Mouse (Mus musculus): ENCODE data around the gene Elp5. TPM values are rescaled to one million over a fixed set of nuclear protein-coding genes. Genes with fewer than 3 reads are reported as not detected.

The Elp5 gene
- total RNA-seq, 2 experiments from 2014 or later = 33.0 to 45.2 TPM

DNA sequence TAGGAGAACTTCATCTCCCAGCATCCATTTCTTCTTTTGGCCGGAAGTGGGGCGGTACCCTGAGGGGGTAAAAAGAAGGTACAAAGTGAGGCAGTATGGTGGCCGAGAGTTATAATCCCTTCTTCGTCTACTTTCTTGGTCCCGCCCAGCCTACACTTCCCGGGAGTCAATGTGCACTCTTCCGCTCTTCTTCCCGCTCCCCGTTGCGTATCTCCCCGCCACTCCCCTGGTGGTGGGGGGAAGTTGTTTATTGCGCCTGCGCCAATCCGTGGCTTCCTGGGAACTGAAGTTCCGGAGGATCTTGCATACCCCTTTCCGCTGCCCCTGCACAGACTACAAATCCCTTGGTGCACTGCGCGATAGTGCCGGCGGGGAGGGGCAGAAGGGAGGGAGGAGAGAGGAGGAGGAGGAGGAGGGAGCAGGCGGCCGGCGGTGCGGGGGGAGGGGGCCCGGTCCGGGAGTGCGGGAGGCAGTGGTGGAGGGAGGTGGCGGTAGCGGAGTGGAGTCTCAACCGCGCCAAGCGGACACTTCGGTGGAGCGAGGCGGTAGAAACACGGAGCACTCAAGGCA lies 13.2 kb upstream of the Elp5 start, which contains the start of gene Phf23:
Gene Phf23, plus strand, starts transcription at position 387 of the 570 bp plus-strand sequence.
- Histone ChIP-seq H3K27ac (peak within 1 kb of the TSS; percentile 100), H3K4me3 (peak within 1 kb of the TSS; percentile 98)
- peak; percentile 98 for DNase-seq
- TF ChIP-seq CTCF (IDR thresholded peaks at IDR 0.05) = peak; percentile 56
- intact Hi-C loops (cut with DNase I) = loop anchor here (10.0 kb wide), 3 partner anchors 331 to 649 kb away; partner anchors contain the start of genes Cd68, Kdm6b, Mpdu1 and Rnf167

DNA sequence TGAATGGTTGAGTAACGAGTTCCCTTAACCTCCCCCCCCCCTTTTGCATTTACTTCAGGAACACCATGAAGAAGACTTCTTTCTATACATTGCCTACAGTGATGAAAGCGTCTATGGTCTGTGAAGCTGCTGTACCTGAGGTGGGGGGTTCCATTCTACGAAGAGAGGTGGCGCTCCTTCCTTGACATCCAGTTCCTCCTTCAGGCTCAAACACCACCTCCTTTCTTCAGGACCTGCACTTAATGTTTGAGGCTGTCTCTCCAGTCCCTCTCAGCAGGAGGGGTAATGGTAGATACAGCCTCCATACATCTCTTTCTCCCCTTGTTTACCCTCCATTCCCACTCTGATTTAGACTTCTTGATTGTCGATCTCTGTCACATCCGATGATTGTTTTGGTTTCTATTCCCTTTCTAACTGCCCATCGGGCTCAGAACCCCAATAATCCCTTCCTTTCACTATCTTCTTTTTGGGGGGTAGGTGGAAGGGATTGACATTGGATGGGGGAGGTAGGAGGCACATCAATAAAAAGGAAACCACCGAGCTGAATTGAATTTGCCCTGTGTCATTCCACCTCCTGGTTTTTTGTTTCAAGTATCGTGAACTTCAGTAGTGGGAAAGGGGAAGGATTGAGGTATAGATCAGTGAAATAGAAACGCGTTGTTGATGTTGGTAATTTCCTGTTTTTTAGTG lies 12.2 kb upstream of the Elp5 start:
- peak; percentile 1; the same call in 1 of the 2 replicates for TF ChIP-seq CTCF (IDR thresholded peaks at IDR 0.05)
- intact Hi-C loops (cut with DNase I) = loop anchor here (10.0 kb wide), 3 partner anchors 330 to 650 kb away; partner anchors contain the start of genes Cd68, Kdm6b, Mpdu1 and Rnf167
- H3K4me3 ChIP-seq = peak overlapping the region; percentile 98
- peak overlapping the region; percentile 100 for H3K27ac ChIP-seq
- DNase-seq = no peak

DNA sequence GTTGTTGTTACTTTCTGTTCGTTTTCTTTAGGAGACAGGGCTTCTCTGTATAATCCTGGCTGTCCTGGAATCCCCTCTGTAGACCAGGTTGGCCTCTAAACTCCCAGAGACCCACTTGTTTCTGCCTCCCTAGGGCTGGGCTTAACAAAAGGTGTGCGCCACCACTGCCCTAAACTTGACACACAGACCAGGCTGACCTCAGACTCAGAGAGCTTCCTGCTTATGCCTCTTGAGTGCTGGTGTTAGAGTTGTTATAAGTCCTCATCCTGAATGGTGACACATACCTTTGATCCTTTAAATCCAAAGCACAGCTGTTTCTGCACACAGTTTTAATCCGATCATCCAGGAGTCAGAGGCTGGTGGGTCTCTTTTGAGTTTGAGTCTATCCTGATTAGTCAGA lies 10.6 kb upstream of the Elp5 start:
- Histone ChIP-seq H3K27ac (peak overlapping the region; percentile 99), H3K4me3 (peak overlapping the region; percentile 84)
- no peak for DNase-seq
- intact Hi-C loops (cut with DNase I) = loop anchor here (10.0 kb wide), 3 partner anchors 328 to 652 kb away; partner anchors contain the start of genes Cd68, Kdm6b, Mpdu1 and Rnf167
- no peak for TF ChIP-seq CTCF (IDR thresholded peaks at IDR 0.05)

DNA sequence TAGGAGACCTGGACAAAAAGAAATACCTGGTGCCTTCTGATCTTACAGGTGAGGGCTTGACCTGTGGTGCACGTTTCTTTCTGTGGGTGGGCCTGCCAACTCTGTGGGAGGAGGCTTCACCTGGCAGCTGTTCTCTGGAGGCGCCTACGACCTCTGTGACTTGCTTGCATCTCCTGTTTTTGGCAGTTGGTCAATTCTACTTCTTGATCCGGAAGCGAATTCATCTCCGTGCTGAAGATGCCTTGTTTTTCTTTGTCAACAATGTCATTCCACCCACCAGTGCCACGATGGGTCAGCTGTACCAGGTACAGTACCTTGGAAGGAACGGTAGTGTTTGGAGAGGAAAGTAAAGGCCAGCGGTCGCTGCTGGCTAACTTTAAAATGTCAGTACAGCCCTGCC lies 10.1 kb upstream of the Elp5 start:
- no peak for TF ChIP-seq CTCF (IDR thresholded peaks at IDR 0.05)
- peak overlapping the region; percentile 84 for H3K4me3 ChIP-seq
- intact Hi-C loops (cut with DNase I) = loop anchor here (10.0 kb wide), 3 partner anchors 328 to 652 kb away; partner anchors contain the start of genes Cd68, Kdm6b, Mpdu1 and Rnf167
- no peak for DNase-seq
- peak overlapping the region; percentile 99 for H3K27ac ChIP-seq

DNA sequence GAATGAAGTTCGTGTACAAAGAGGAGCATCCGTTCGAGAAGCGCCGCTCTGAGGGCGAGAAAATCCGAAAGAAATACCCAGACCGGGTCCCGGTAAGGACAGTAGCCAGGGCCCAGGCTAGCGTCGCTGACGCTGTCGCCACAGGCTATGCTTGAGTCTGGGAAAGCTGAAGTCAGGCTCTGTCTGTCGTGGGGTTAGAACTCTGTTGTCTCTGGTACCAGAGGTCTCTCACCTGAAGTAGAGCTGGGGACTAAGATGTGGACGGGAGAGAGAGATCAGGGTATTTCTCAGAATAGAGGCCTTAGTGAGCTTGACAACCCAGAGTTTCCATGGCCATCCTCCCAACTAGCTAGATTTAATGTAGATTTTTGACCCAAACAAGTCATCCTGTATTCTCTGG lies 9.4 kb upstream of the Elp5 start:
- intact Hi-C loops (cut with DNase I) = loop anchor here (10.0 kb wide), 3 partner anchors 327 to 653 kb away; partner anchors contain the start of genes Cd68, Kdm6b, Mpdu1 and Rnf167
- no peak for TF ChIP-seq CTCF (IDR thresholded peaks at IDR 0.05)
- DNase-seq = no peak
- Histone ChIP-seq H3K4me3 (peak overlapping the region; percentile 84), H3K27ac (peak overlapping the region; percentile 99)

DNA sequence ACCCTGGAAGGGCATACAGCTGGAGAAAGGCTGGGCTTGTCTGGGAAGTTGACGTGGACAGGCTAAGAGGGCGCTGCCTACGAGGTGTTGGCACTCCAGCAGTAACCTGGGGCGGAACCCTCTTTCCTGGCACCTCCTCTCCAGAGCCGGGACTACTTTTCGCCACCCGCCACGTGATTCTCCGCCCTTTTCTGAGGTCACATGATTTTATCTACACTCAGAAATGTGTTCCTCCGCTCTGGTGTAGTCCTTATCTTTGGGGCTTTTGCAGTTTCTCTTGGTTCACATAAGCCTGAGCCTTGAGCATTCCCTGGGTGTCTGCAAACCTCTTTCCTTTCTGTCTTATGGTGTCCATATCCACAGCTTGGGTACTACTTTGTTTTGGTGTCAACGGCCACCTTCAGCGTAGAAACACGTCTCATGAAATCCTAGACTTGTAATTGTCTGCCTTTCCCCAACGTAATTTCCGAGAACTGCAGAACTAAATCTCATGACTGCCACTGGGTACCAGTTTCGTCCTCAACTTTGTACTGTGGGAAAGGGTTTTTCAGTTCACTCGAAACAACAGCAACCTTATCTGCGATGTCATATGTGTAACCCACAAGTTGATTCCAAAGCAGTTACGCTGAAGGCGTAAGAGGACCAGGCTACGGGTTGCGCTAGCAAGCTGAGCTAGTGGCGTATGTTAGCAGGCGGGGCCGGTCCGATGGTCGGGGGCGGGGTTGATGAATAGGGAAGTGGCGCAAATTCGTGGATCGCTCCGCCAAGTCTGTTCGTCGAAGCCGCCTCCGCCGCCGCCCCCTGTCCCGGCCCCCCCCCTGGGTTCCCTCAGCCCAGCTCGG lies 8.8 kb upstream of the Elp5 start, which contains the start of gene Gabarap:
Gene Gabarap, plus strand, starts transcription at position 294 of the 842 bp plus-strand sequence.
- no peak; the same call in 1 of the 2 replicates for TF ChIP-seq CTCF (IDR thresholded peaks at IDR 0.05)
- peak; percentile 97 for DNase-seq
- intact Hi-C loops (cut with DNase I) = loop anchor here (10.0 kb wide), 3 partner anchors 326 to 654 kb away; partner anchors contain the start of genes Cd68, Kdm6b, Mpdu1 and Rnf167
- peak within 1 kb of the TSS; percentile 84 for H3K4me3 ChIP-seq
- peak within 1 kb of the TSS; percentile 99 for H3K27ac ChIP-seq

DNA sequence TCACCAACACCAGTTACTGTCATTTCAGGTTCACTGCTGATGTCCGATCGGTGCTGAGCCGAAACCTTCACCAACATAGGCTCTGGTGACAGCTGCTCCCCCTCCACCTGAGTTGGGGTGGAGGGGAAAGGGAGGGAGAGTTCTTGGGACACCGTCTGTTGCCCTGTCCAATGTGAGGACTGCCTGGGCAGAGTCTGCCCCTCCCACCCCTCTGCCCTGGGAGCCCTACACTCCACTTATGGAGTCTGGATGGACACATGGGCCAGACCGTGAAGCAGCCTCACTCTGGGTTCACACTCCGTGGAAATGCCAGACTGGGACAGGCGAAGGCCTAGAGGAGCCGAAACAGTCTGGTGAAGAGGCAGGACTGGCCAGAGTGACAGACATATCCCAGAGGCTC lies 7.6 kb upstream of the Elp5 start:
- intact Hi-C loops (cut with DNase I) = loop anchor here (10.0 kb wide), 3 partner anchors 325 to 655 kb away; partner anchors contain the start of genes Cd68, Kdm6b, Mpdu1 and Rnf167
- no peak for TF ChIP-seq CTCF (IDR thresholded peaks at IDR 0.05)
- DNase-seq = no peak
- Histone ChIP-seq H3K27ac (peak overlapping the region; percentile 99), H3K4me3 (peak overlapping the region; percentile 84; the same call in 1 of the 2 replicates)

DNA sequence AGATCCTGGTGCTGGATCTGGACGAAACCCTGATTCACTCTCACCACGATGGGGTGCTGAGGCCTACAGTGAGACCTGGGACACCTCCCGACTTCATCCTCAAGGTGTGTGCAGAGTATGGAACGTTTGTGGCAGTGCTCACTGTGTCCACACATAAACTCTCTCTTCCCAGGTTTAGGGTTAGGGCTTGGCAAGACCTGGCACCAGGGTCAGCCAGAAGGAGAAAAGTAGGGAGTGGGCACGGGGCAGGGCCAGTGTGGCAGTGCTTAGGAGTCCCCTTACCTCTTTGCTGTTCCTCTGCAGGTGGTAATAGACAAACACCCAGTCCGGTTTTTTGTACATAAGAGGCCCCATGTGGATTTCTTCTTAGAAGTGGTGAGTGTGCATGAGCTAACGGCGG lies 2.1 kb upstream of the Elp5 start:
- DNase-seq = no peak
- peak overlapping the region; percentile 99 for H3K27ac ChIP-seq
- intact Hi-C loops (cut with DNase I) = no loop called here

DNA sequence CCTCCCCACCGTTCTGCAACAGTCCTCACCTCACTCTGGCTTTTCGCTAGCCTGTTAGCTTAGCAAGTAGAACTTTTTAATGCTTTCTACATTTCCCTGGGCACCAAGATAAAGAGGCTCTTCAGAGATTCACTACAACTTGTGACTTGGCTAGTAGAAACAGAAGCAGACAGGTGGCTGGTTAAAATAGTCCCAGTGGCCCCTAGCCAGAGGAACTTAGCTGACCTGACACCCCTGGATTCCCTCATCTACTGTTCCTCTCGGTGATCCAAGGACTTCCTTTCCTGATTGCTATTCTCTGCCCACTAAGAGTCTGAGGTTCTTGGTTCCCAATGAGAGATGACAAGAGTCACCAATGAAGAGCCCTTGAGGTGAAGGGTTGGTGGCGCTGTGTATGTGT lies 1.1 kb upstream of the Elp5 start:
- DNase-seq = peak; percentile 78

More for the DNA sequence above, 2.1 kb upstream of the Elp5 start:
- no peak for TF ChIP-seq CTCF (IDR thresholded peaks at IDR 0.05)
- H3K4me3 ChIP-seq = peak overlapping the region; percentile 92

DNA sequence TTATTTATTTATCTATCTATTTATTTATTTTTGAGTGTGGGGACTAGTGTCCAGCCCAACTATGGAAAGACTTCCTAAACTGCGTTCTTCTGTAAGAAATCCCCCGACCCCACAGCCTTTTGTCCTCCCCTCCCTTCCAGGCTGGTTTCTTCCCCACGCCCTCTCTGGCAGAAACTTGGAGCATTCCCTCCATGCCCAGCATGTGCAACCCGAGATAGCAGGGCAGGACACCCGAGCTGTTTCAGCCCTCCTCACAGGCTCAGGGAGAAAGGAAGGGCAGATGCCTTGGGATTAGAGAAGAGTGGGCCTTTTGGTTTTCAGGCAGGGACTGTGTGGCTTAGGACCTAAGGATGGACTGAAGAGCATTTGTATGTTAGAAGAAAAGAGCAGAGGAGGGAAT lies 560 bp upstream of the Elp5 start:
- H3K4me3 ChIP-seq = peak overlapping the region; percentile 92
- intact Hi-C loops (cut with DNase I) = no loop called here
- H3K27ac ChIP-seq = peak overlapping the region; percentile 99
- peak; percentile 84 for DNase-seq
- TF ChIP-seq CTCF (IDR thresholded peaks at IDR 0.05) = no peak

More for the DNA sequence above, 1.1 kb upstream of the Elp5 start:
- H3K27ac ChIP-seq = peak overlapping the region; percentile 99
- intact Hi-C loops (cut with DNase I) = no loop called here
- TF ChIP-seq CTCF (IDR thresholded peaks at IDR 0.05) = no peak
- peak overlapping the region; percentile 92 for H3K4me3 ChIP-seq

DNA sequence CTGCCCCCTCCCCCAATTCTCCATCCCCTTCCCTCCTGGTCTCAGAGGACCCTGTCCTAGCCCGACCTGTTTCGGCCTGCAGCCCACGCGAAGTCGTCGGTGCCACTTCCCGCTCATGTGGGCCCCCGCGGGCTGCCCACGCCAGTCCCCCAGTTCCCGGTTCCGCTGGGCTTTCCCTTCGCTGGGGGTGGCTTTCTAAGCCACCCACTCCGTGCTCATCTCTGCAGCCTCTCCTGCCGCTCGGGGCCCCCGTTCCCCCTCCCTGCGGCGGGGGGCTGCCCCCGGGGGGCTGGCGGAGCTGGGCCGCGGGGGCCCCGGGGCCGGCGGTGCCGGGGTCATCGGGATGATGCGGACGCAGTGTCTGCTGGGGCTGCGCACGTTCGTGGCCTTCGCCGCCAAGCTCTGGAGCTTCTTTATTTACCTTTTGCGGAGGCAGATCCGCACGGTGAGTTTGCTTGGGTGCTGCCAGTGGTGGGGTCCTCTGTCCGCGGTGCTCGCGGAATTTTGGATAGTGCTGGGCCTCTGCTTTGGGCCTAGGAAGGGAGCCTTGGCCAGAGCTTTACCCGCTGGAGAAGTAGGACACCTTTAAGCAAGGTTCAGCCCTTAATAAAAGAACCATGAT lies 1.1 kb downstream of the Elp5 start, which contains the start of gene Ctdnep1:
Gene Ctdnep1, plus strand, starts transcription at position 16 of the 622 bp plus-strand sequence.
- Histone ChIP-seq H3K4me3 (peak within 1 kb of the TSS; percentile 92), H3K27ac (peak within 1 kb of the TSS; percentile 99)
- no peak for TF ChIP-seq CTCF (IDR thresholded peaks at IDR 0.05)
- peak; percentile 64 for DNase-seq
- intact Hi-C loops (cut with DNase I) = no loop called here

All from gastrocnemius, adult 2 months (tissue).